Mouse (Mus musculus): ENCODE measurements around the gene Mapk8ip2. TPM values are rescaled to one million over a fixed set of nuclear protein-coding genes. Genes with fewer than 3 reads are reported as not detected.

Mapk8ip2 gene
- polyA plus RNA-seq, 1 experiment from 2014 or later = 54.9 TPM

DNA sequence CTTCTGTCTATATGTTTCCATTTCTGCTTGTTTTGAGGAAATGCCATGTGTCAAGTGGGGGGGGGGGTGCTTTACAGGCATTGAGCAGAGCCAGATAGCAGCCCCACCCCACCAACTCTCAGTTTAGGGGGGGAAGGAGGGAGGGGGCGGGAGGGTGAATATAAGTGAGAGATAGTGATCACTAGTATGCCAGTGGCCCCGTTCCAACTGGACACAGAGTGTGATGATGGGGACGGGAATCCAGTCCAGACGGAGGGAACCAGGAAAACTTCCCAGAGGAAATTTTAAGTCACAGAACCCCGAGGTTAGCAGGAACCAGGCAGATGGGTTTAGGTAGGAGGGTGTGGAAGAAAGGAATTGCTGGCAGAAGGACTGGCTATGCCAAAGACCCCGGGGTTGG, 1.9 kb downstream of the Mapk8ip2 start:
- H3K4me2 ChIP-seq (replicated peaks) = peak overlapping the region; percentile 90
- H3K36me3 ChIP-seq = peaks cover 40% of the 10 kb centered on the region
- H3K27me3 ChIP-seq = peaks cover 24% of the 10 kb centered on the region
- peak overlapping the region; percentile 73 for H3K9ac ChIP-seq (replicated peaks)
- no peak overlapping the region for H3K27ac ChIP-seq (replicated peaks)
- H3K4me1 ChIP-seq = peaks cover 23% of the 10 kb centered on the region
- no peak for ATAC-seq (ENCODE audit: low FRiP score, low read depth)
- no peaks in the 10 kb centered on the region for H3K9me3 ChIP-seq
- WGBS = 72% methylated on average over 6 of the region's 6 CpGs
- peak overlapping the region; percentile 64 for H3K4me3 ChIP-seq

DNA sequence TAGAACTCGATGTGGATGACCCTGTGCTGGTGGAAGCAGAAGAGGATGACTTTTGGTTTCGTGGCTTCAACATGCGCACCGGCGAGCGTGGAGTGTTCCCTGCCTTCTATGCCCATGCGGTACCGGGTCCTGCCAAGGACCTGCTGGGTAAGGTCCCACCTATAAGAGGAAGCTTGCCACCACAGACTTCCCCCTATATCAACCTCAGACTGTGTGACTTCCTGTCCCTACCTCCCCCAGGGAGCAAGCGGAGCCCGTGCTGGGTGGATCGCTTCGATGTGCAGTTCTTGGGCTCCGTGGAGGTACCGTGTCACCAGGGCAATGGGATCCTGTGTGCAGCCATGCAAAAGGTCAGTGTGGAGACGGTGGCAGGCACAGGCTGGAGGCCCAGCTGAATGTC, 5.2 kb downstream of the Mapk8ip2 start:
- Histone ChIP-seq H3K4me3 (no peak overlapping the region), H3K27me3 (no peaks in the 10 kb centered on the region), H3K9me3 (no peaks in the 10 kb centered on the region), H3K4me2 (replicated peaks) (no peak overlapping the region), H3K4me1 (peaks cover 17% of the 10 kb centered on the region), H3K27ac (replicated peaks) (no peak overlapping the region), H3K9ac (replicated peaks) (no peak overlapping the region), H3K36me3 (peaks cover 68% of the 10 kb centered on the region)
- no peak for ATAC-seq (ENCODE audit: low FRiP score, low read depth)
- WGBS = 95% methylated on average over 15 of the region's 15 CpGs

- Histone ChIP-seq H3K27ac (replicated peaks) (no peak overlapping the region), H3K9ac (replicated peaks) (no peak overlapping the region), H3K9me3 (no peaks in the 10 kb centered on the region), H3K27me3 (no peaks in the 10 kb centered on the region), H3K4me2 (replicated peaks) (no peak overlapping the region), H3K4me3 (no peak overlapping the region), H3K4me1 (peaks cover 13% of the 10 kb centered on the region), H3K36me3 (peaks cover 68% of the 10 kb centered on the region)
- ATAC-seq (ENCODE audit: low FRiP score, low read depth) = no peak
- WGBS = 90% methylated on average over 7 of the region's 7 CpGs
Observed at GRCm38 (mm10) chr15:89459821-89460220, 6.1 kb downstream of the Mapk8ip2 start.

DNA sequence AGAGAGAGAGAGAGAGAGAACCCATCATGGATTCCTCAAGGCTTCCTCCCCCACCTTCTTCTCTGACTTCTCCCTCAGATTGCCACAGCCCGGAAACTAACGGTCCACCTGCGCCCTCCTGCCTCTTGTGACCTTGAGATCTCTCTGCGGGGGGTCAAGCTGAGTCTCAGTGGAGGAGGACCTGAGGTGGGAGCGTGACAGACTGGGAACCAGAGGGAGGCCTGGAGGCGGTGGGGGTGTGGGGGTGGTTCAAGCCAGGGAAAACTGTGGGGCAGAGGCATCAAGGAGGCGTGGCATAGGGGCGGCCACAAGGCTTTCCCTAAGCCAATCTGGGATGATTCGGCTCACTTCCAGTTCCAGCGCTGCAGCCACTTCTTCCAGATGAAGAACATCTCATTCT, 6.6 kb downstream of the Mapk8ip2 start:
- ATAC-seq (ENCODE audit: low FRiP score, low read depth) = no peak
- H3K4me3 ChIP-seq = no peak overlapping the region
- 83% methylated on average over 10 of the region's 10 CpGs for WGBS
- H3K27ac ChIP-seq (replicated peaks) = no peak overlapping the region
- peaks cover 68% of the 10 kb centered on the region for H3K36me3 ChIP-seq
- no peak overlapping the region for H3K9ac ChIP-seq (replicated peaks)
- H3K27me3 ChIP-seq = no peaks in the 10 kb centered on the region
- H3K4me2 ChIP-seq (replicated peaks) = no peak overlapping the region
- no peaks in the 10 kb centered on the region for H3K9me3 ChIP-seq
- peaks cover 13% of the 10 kb centered on the region for H3K4me1 ChIP-seq

- H3K27me3 ChIP-seq = no peaks in the 10 kb centered on the region
- H3K4me3 ChIP-seq = no peak overlapping the region
- no peaks in the 10 kb centered on the region for H3K9me3 ChIP-seq
- peaks cover 68% of the 10 kb centered on the region for H3K36me3 ChIP-seq
- peaks cover 5% of the 10 kb centered on the region; the same call in 1 of the 2 replicates for H3K4me1 ChIP-seq
- no peak for ATAC-seq (ENCODE audit: low FRiP score, low read depth)
- H3K27ac ChIP-seq (replicated peaks) = no peak overlapping the region
- no peak overlapping the region for H3K9ac ChIP-seq (replicated peaks)
- WGBS = 89% methylated on average over 15 of the region's 15 CpGs
- H3K4me2 ChIP-seq (replicated peaks) = no peak overlapping the region
Observed at GRCm38 (mm10) chr15:89461321-89461720, 7.6 kb downstream of the Mapk8ip2 start.

DNA sequence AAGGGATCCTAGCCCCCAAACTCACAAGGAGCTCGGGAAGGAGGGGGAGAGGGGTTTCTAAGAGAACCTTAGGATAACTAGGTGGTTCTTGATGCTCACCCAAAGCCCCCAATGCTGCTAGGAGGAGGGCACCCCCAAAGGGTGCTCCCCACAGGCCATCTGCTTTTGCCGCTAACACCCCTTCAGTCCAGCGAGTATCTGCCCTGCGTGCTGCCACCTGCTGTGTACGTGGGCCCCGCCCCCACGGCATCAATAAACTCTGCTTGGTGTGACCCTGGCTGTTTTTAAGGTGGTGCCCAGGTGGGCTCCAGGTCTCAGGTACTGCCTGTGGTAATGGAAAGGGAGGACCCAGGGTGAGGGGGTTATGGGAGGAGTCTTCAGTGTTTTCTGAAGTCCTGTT, 8.5 kb downstream of the Mapk8ip2 start:
- WGBS = 84% methylated on average over 7 of the region's 7 CpGs
- Histone ChIP-seq H3K9ac (replicated peaks) (no peak overlapping the region), H3K36me3 (peaks cover 59% of the 10 kb centered on the region), H3K27ac (replicated peaks) (no peak overlapping the region), H3K4me3 (no peak overlapping the region), H3K4me1 (peaks cover 5% of the 10 kb centered on the region; the same call in 1 of the 2 replicates), H3K27me3 (no peaks in the 10 kb centered on the region), H3K4me2 (replicated peaks) (no peak overlapping the region), H3K9me3 (no peaks in the 10 kb centered on the region)
- no peak for ATAC-seq (ENCODE audit: low FRiP score, low read depth)

DNA sequence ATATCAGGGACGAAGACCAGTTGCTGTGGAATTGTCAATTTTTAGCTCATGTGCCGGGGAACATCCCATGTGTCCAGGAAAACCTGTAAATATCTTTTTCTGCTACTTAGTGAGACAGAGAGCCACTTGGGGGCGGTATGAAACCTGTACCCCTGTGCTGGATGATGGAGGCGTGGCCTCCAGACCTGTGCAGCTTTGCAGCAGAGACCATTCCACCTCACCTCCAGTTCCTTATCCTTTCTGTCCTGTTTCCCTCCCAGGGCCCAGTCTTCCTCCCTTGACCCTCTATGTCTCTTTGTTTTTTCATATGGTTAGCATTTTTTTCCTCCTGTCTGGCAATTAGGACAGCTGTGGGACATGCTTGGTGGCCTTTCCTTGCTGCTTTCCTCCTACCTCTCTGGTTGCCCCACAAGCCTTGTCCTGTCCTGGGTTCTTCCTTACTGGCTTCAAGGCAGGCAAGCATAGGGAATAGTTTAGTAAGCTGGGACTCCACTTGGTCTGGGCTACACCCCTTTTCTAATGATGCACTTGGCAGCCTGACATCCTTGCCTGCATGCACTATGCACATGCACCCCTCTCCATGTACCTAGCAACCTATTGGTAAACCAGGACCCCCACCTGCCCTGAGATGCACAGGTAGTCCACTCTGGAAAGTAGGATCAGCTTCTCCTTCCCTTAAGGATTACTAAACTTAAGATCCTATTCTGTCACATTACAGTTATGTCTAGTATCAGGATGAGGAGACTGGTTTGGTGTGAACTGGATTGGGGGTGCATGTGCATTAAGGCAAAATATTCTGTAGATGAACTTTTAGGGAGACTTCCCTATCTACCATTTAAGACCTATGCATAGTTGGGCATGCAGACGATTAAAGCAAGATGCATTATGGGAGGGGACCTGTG, 9.9 kb downstream of the Mapk8ip2 start:
- no peak for ATAC-seq (ENCODE audit: low FRiP score, low read depth)
- WGBS = 66% methylated on average over 5 of the region's 5 CpGs
- no peak overlapping the region for H3K4me2 ChIP-seq (replicated peaks)
- H3K9ac ChIP-seq (replicated peaks) = no peak overlapping the region
- no peaks in the 10 kb centered on the region for H3K9me3 ChIP-seq
- H3K4me3 ChIP-seq = no peak overlapping the region
- H3K4me1 ChIP-seq = peaks cover 5% of the 10 kb centered on the region; the same call in 1 of the 2 replicates
- H3K36me3 ChIP-seq = peaks cover 45% of the 10 kb centered on the region
- H3K27me3 ChIP-seq = no peaks in the 10 kb centered on the region
- H3K27ac ChIP-seq (replicated peaks) = no peak overlapping the region

- peak; percentile 42; the same call in 1 of the 2 replicates for ATAC-seq (ENCODE audit: low FRiP score, low read depth)
- H3K4me2 ChIP-seq (replicated peaks) = no peak overlapping the region
- H3K9me3 ChIP-seq = no peaks in the 10 kb centered on the region
- WGBS = 3% methylated on average over 1 of the region's 1 CpGs
- no peak overlapping the region for H3K4me3 ChIP-seq
- no peaks in the 10 kb centered on the region for H3K27me3 ChIP-seq
- peaks cover 5% of the 10 kb centered on the region; the same call in 1 of the 2 replicates for H3K4me1 ChIP-seq
- H3K9ac ChIP-seq (replicated peaks) = no peak overlapping the region
- peak overlapping the region; percentile 30; the same call in 1 of the 2 replicates for H3K27ac ChIP-seq (replicated peaks)
- peaks cover 34% of the 10 kb centered on the region for H3K36me3 ChIP-seq
Observed at GRCm38 (mm10) chr15:89465052-89465451, 11.3 kb downstream of the Mapk8ip2 start.

DNA sequence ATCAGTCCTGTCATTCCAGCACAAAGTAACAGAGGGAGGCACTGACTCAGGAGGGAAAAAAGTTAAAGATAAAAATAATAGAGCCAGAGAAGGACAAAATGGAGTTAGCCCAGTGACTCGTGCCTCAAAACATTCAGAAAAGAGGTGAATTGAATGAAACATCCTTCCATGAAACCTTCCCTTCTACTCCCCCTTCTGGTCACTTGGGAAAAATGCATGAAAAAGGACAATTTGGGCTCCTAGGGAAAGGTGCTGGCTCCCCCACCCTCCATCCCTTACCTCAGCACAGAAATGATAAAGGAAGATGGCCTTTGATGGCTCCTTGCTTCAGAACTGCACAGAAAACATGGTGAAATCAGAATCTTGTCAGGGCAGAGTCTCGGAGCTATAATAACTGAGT, 14.9 kb downstream of the Mapk8ip2 start:
- H3K4me1 ChIP-seq = peaks cover 5% of the 10 kb centered on the region; the same call in 1 of the 2 replicates
- H3K36me3 ChIP-seq = 0 out of 2 replicates have a peak, but pooled peaks cover 4% of the 10 kb centered on the region
- no peaks in the 10 kb centered on the region for H3K27me3 ChIP-seq
- no peak overlapping the region for H3K27ac ChIP-seq (replicated peaks)
- no peaks in the 10 kb centered on the region for H3K9me3 ChIP-seq
- WGBS = 29% methylated on average over 2 of the region's 2 CpGs
- H3K4me2 ChIP-seq (replicated peaks) = no peak overlapping the region
- no peak overlapping the region for H3K4me3 ChIP-seq
- ATAC-seq (ENCODE audit: low FRiP score, low read depth) = no peak
- H3K9ac ChIP-seq (replicated peaks) = no peak overlapping the region

- Histone ChIP-seq H3K4me2 (replicated peaks) (no peak overlapping the region), H3K27ac (replicated peaks) (no peak overlapping the region), H3K4me1 (peaks cover 13% of the 10 kb centered on the region), H3K27me3 (peaks cover 7% of the 10 kb centered on the region), H3K36me3 (no peaks in the 10 kb centered on the region), H3K4me3 (no peak overlapping the region), H3K9me3 (no peaks in the 10 kb centered on the region), H3K9ac (replicated peaks) (no peak overlapping the region)
- ATAC-seq (ENCODE audit: low FRiP score, low read depth) = no peak
- WGBS = 92% methylated on average over 4 of the region's 4 CpGs
Observed at GRCm38 (mm10) chr15:89471476-89471875, 17.8 kb downstream of the Mapk8ip2 start.

DNA sequence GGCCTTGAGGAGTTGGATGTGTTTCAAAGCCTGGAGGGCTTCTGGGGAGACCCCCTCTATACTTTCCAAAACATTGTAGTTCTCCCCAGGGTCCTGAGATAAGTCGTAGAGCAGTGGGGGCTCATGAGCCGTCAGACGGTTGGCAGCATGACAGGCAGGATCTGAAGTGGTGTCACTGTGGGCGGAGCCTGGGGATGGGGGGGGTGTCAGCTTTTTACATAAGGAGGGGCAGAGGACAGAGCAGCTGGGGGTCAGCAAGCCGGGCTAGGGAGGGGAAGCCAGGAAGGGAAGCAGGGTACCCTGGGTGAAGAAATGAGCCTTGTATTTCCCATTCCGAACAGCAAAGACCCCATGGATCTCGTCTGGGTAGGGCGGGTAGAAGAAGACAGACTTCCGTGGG, 19.7 kb downstream of the Mapk8ip2 start:
- peaks cover 17% of the 10 kb centered on the region for H3K27me3 ChIP-seq
- H3K9me3 ChIP-seq = no peaks in the 10 kb centered on the region
- H3K4me1 ChIP-seq = peaks cover 15% of the 10 kb centered on the region
- H3K4me3 ChIP-seq = no peak overlapping the region
- H3K36me3 ChIP-seq = no peaks in the 10 kb centered on the region
- WGBS = 86% methylated on average over 9 of the region's 9 CpGs
- ATAC-seq (ENCODE audit: low FRiP score, low read depth) = no peak
- H3K9ac ChIP-seq (replicated peaks) = no peak overlapping the region
- no peak overlapping the region for H3K27ac ChIP-seq (replicated peaks)
- no peak overlapping the region for H3K4me2 ChIP-seq (replicated peaks)

DNA sequence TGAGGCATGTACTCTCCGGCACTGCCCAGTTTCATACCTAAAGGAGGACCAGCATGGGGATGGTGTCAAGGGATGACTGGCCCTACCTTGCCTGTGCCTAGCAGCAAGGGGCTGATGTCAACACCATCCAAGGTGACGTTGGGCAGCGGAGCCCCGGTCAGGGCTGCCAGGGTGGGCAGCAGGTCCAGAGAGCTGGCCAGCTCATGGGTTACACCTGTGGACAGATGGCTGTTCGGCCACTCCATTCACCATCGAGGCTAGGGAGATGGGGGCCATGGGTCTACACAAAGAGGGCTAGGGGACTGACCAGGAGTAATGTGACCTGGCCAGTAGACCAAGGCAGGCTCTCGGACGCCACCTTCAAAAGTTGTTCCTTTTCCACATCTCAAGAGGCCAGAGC, 20.2 kb downstream of the Mapk8ip2 start:
- Histone ChIP-seq H3K36me3 (no peaks in the 10 kb centered on the region), H3K4me2 (replicated peaks) (no peak overlapping the region), H3K4me1 (peaks cover 15% of the 10 kb centered on the region), H3K27ac (replicated peaks) (no peak overlapping the region), H3K9me3 (no peaks in the 10 kb centered on the region), H3K4me3 (no peak overlapping the region), H3K9ac (replicated peaks) (no peak overlapping the region), H3K27me3 (peaks cover 17% of the 10 kb centered on the region)
- no peak for ATAC-seq (ENCODE audit: low FRiP score, low read depth)
- WGBS = 97% methylated on average over 8 of the region's 8 CpGs
